Mouse (Mus musculus): ENCODE data around the gene Pigu.

GRCm38 (mm10) chr2:155400276-155400675 is 43.0 kb upstream of the Pigu start:
- no peak for TF ChIP-seq POLR2A (IDR thresholded peaks at IDR 0.05; ENCODE audit: low read depth, low read length)
- TF ChIP-seq CTCF (IDR thresholded peaks at IDR 0.05; ENCODE audit: borderline replicate concordance, insufficient read depth, low read length), result no peak

Measured in embryonic fibroblast, embryonic 13.5 days (primary cell).